In genomic region chr19:23705383-23705782, GRCm38 (mm10) we compare ENCODE assay signal across 36 mouse cellular contexts. TPM values are rescaled to one million over a fixed set of nuclear protein-coding genes. Genes with fewer than 3 reads are reported as not detected.
"Had no signal": no experiment of that assay in that cellular context is flagged by ENCODE, and none has a peak within 500 bp of the region (broad histone marks: within the 10 kb centered on the region; RNA-seq: fewer than 3 reads in every experiment).

No protein-coding gene starts in this region.

- H3K27me3 ChIP-seq: heart, embryonic 12.5 days; heart, embryonic 13.5 days; heart, embryonic 15.5 days; hindbrain, embryonic 12.5 days; hindbrain, embryonic 13.5 days; hindbrain, embryonic 15.5 days; intestine, embryonic 15.5 days; kidney, embryonic 15.5 days had no signal

- ATAC-seq: hindbrain, embryonic 16.5 days; hindbrain, postnatal 0 days; inflammation-experienced regulatory T-cells, adult 6 months; intestine, embryonic 15.5 days; intestine, embryonic 16.5 days; intestine, postnatal 0 days had no signal

- DNase-seq: heart, postnatal 10 days; heart, postnatal 14 days; heart, postnatal 36 days; heart, postnatal 4 days; kidney, adult 11 months; kidney, adult 18-20 months; kidney, adult 2 months; kidney, adult 8-10 months; kidney, adult 9 months; kidney, postnatal 10 days; kidney, postnatal 14 days; kidney, postnatal 25 days; kidney, postnatal 36 days; kidney, postnatal 4 days; layer of hippocampus, adult 9-11 months; layer of hippocampus, postnatal 36 days had no signal

RNA-seq across cellular contexts. Expression of gene 1700028P14Rik, which starts 52.8 kb away (rescaled TPM):
- polyA plus RNA-seq: heart, embryonic 10.5 days; heart, embryonic 11.5 days; heart, embryonic 12.5 days; heart, embryonic 13.5 days; heart, embryonic 14.5 days; heart, embryonic 15.5 days; heart, postnatal 0 days; inflammation-experienced regulatory T-cells, adult 6 months; intestine, embryonic 14.5 days; intestine, embryonic 15.5 days; intestine, embryonic 16.5 days; kidney, adult 2 months; kidney, embryonic 14.5 days; large intestine, adult 2 months had no signal
